Mouse (Mus musculus) lung, adult 2 months (tissue): Measurements from ENCODE around the gene Tnfaip8l2.
A peak's percentile ranks its signal among the peaks of the same experiment; 100 is the strongest.

ENCODE experiments used
- CTCF ChIP-seq: fragments of 200-500 bp; IDR thresholded peaks from 2 replicates; pipeline ENCODE4 v1.5.1; 2011; ENCODE audit warnings: mild to moderate bottlenecking, low read length, control low read depth; ENCODE audit not compliant: insufficient read depth
- POLR2A ChIP-seq: fragments of 200-500 bp; IDR thresholded peaks from 2 replicates; pipeline ENCODE4 v1.6.1; 2011; ENCODE audit warnings: low read depth, mild to moderate bottlenecking, control low read depth, low read length, borderline replicate concordance; ENCODE audit errors: extremely low read depth

- peak; percentile 70; the same call in 1 of the 2 replicates for TF ChIP-seq POLR2A
- TF ChIP-seq CTCF = no peak
Measured at GRCm38 (mm10) chr3:95106338-95107117, 35.6 kb downstream of the Tnfaip8l2 start, which contains the start of gene Pip5k1a.
